Mouse (Mus musculus) frontal cortex, postnatal 14 days (tissue): ENCODE measurements around the gene Fam76b.
A peak's percentile ranks its signal among the peaks of the same experiment; 100 is the strongest.
"Not testable (repeated sequence)": the region's sequence is repeated elsewhere in the genome, so short reads cannot be mapped to it uniquely, and the experiment has no call there.

Source experiments
- DNase-seq, 2 experiments: peaks; one replicate each; pipeline ENCODE4 v3.0.0; 2022; ENCODE audit warnings: low spot score in 2 of 2

Fam76b gene

DNA sequence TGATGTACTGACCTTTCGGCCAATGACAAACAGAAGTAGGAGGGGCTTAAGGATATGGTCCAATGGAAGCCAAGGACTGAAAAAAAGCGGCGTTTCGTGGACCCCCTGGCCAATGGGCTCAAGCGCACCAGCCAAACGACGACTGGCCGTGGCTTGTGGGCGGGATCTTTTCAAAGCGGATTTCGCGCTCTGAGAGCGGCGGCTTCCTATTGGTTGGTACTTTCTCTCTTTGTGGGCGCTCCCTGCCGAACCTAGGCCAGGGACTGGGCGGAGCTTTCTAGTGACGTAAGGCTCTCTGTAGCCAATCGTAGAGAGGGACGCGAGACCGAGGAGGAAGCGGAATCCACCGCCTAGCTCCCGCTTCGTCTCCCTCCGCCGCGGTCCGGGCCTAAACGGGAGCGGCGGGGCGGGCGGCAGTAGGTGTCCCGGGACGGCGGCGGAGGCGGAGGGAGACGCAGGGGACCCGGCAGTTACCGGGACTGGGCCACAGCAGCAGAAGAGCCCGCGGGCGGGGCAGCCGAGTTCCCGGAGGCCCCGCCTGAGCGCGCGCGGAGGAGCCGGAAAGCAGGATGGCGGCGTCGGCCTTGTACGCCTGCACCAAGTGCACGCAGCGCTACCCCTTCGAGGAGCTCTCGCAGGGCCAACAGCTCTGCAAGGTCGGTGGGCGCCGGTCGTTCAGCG, at the start of gene Fam76b:
Gene Fam76b, plus strand, starts transcription at position 311 of the 681 bp plus-strand sequence.
- DNase-seq = peak; percentile 100

DNA sequence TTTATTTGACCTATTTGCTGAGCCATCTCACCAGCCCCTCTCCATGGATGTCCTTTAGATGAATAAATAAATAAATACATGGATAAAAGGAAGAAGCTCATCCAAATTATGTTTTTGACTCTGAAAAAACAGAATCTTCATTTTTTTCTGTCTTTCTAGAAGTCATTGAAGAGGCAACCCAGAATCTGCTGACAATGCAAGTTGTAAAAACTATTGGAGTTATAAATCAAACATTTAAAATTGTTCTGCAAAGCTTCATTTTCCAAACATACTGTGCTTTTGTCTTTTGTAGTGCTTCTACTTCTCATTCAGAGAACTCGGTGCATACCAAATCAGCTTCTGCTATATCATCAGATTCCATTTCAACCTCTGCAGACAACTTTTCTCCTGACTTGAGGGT, 45.5 kb upstream of the Fam76b start:
- DNase-seq = no peak

DNA sequence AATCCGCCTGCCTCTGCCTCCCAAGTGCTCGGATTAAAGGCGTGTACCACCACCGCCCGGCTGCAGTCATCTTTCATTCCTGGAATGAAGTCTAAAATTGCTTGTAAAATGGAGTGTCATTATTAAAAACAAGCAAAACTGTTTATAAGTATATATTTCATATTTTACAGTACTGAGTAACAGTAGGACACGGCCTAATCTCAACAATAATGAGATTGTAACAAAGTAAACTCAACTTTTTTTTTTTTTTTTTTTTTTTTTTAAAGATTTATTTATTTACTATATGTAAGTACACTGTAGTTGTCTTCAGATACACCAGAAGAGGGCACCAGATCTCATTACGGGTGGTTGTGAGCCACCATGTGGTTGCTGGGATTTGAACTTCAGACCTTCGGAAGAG, 36.7 kb upstream of the Fam76b start:
- not testable (repeated sequence) for DNase-seq

DNA sequence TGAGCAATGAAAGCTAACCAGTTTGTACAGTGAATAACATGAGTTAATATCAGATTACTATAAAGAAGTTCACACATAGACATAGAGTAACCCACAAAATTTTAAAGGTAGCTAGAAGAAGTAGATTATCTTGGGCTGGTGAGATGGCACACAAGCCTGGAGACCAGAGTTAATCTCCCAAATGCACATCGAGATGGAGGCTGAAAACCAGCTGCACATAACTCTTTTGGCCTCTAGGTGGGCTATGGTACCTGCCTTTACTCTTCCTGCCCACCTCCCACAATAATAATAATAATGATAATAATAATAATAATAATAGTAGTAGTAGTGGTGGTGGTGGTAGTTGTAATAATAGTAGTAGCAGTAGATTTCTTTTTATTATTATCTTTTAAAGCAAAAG, 33.2 kb upstream of the Fam76b start:
- DNase-seq = no peak

DNA sequence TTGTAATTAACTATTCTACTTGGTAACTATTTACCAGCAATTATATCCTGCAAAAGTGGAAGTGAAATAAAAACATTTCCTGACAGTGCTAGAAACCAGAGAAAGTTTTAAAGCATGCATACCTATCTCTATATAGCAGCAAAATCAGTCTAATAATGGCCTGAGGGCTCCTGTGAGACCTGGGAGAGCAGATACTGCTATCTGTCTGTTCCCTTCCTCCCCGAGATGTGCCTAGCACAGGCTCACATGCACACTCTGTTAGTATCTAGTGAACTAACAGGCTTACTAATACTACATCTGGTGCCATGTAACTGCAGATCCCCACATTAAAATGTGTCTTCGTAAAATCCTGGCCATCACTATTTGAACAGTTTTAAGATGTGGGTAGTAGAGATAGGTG, 32.8 kb upstream of the Fam76b start:
- DNase-seq = no peak

DNA sequence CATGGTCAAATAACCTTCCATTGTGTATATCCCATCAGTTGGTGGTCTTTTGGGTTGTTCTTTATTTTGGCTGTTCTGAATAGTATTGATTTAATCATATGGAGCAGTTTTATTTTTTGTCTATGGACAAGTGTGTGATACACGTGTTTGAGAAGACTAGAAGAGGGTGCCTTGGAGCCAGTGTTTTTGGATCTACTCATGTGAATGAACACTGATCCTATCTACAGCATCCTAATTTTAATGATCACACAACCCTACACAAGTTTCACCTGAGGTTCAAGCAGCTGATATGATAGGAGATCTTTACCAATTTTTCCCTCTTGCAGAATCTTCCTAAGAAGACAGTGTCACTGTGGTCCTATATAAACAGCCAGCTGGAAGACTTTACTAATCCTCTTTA, 23.0 kb upstream of the Fam76b start:
- DNase-seq = no peak

DNA sequence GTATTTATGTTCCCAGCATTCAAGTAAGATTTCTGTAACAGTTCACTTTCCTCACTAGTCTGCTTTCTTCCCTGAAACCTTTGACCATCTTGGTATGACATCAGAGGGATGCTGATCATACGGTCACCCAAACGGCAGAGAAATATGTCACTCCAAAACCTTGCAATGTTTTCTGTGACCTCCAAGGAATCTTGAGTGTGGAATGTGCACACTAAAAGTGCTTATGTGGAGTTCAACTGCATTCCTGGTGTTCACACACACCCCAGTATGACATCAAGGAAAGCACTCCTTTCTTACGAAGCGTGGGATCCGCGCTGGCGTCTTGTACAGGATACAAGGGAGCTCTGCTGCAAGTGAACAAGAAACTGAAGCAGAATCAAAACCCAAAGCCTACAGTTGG, 20.7 kb upstream of the Fam76b start:
- DNase-seq = no peak

DNA sequence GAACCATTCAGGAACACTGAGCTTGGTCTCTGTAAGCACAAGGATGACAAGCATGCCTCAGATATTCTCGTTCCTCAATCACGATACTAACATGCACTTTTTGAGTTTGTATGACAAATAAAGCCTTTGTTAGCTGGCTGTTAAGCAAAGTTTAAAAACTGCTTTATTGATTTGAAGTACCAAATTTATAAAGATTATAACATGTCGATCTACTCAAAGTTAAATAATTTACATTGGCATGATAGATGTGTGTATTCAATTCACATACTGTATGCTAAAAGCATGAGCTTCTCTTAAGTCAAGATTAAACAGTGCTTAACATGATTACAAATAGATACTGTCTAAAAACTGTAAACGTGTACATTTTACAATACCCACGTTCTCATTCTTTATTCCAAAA, 19.9 kb upstream of the Fam76b start:
- no peak for DNase-seq

DNA sequence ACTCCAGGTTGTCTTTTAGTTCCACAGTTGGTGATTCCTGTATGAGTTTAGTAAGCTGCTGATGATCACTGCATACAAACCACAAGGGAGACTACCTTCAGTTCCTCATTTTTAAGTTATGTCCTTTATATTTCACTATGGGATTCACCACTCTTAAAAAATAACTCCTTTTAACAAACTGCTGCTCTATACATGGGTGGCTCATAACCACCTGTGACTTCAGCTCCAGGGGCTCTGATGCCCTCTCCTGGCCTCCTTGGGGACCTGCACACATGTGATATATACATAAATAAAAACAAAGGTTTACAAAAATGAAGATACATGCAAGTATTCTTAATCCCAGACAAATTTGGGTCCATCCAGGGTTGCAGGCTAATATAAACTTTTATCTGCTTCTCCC, 17.6 kb upstream of the Fam76b start:
- DNase-seq = no peak

DNA sequence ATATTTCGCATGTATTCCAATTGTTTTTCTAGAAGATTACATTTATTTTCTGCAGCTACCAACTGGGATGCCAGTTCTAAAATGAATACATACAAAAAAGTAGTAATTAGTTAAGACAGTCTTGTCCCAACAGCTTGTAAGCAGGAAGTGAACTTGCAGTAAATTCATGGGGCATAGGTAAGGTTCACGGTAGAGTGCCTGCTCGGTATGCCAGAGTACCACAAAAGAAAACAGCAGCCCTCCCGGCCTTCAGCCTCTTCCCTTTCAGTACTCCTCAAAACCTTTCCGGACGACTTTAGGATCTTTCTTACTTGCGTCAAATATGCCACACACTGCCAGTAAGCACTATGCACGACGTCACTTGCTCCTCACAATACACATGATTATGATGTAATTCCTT, 9.1 kb upstream of the Fam76b start:
- DNase-seq = no peak

DNA sequence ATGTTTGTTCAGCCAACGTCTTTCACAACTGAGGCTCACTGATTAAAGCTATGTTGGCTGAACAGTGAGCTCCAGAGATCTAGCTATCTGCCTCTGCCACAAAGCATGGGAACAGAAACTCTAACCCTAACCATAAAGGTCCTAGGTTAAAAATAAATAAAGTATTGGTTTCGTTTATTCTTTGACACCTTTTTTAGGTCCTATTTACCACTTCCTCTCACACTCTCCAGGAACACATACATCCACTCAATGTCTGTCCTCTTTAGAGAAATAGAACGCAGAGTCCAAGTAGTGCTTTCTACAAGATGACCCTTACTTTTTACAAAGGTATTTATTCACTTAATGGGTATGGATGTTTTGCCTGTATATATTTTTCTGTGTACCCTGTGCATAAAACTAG, 6.7 kb upstream of the Fam76b start:
- DNase-seq = no peak

DNA sequence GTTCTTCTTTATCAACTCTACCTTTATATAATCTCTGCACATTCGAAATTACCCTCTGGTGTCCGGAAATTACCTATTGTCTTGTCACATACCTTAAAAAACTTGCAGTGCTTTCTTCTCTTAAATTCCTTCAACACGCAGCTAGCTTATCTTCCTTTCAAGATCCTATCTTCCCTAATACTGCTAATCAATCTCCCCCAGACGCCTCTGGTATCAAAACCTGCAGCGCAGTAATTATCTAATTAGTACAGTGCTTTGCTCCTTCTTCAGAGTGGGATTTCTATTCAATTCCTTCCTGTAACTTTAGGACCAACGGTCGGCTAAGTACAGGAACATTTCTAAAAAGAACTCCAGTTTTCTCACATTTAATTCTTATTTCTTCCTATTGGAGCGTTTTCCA, 1.6 kb upstream of the Fam76b start:
- no peak for DNase-seq

DNA sequence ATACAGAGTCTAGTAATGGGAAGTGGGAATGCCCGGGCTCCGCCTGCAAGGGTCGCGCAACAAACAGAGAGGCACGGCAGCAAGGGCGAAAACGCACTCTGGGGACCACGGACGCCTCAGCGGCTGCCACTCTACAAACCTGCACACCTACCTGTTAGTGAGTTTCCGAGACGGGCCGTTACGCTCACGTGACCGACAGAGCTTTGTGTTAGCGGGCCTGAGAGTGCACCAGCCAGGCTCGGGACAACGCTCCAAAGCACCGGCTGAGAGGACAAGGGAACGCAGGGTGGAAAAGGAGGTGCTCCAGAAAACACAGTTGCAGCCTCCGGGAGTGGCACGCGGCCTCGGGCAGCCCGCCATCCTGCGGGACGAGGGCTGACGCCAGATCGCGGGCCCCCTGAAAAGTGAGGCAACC, 1.1 kb upstream of the Fam76b start:
- peak in 1 of 2 experiments; percentile 61 for DNase-seq

DNA sequence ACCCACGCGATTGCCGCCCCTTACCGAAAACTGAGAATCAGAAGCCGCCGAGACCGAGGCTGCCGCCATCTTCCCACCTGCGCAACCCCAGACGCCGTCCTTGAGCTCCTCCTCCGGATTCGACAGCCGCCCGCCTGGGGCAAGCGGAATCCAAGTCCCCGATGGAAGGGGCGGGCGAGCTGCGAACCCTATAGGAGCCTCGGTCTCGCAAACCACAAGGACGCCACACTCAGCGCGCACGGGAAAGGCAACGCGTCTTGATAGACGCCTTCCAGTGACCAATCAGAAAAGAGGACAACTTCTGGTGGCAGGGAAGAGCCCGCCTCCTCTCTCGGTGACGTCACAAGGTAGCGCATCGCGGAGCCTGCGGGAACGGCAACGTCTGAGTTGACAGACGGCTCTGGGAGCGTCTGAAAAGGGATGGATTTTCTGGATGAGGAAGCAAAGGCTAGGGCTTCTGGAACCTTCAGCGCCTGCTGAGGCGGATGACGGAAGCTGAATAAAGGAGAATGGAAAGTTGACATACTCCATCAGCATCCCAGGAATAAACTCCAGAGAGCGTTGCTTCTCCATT, 597 bp upstream of the Fam76b start, which contains the start of gene Cep57:
Gene Cep57, minus strand, starts transcription at position 276 of the 574 bp plus-strand sequence.
- peak; percentile 96 to 97 for DNase-seq

DNA sequence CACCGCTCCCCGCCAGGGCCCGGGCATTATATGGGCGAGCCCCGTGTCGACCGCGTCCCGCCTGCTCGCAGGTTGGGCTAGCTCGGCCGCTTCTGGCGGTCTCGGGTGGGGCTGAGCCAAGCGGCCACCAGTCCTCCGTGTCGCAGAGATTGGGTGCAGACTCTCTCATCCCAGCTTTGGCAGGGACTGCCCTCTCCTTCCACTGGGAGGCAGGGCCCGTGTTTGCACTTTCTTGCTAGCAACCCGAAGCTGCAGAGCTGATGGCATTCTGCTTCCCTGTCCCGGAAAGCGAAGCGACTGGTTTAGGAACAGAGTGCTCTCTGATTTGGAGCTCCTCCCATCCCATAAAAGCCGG, 548 bp downstream of the Fam76b start:
- no peak for DNase-seq

DNA sequence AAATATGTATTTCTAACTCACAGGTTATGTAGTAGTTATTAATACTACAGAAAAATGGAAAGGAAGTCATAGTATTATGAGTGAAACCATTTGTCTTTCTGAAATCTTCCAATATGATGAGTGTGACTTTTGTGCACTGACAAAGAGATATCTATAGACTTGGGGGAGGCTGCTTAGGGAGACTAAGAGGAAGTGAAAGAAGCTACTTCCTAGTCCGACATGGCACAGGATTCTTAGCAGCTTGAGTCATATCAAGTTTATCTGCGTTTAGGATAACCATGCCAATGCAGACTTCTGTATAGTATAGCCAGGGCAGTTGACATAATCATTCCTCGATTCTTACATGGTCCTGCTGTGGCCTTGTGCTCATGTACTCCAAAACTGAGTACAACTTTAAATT, 7.7 kb downstream of the Fam76b start:
- no peak for DNase-seq

DNA sequence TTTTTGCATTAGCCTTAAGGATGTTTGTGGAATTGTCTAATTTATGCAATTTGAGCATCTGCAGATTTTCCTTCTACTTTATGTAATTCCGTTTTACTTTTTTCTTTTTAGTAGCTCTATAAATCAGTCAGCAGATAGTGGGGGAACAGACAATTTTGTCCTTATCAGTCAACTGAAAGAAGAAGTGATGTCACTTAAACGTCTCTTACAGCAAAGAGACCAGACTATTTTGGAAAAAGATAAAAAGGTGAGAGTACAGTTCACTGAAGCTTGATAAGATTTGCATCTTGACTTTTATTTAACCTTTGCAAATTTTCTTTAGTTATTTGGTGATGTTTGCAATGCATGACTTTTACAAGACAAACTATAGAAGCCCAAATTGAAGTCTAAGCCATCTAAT, 9.2 kb downstream of the Fam76b start:
- no peak for DNase-seq

DNA sequence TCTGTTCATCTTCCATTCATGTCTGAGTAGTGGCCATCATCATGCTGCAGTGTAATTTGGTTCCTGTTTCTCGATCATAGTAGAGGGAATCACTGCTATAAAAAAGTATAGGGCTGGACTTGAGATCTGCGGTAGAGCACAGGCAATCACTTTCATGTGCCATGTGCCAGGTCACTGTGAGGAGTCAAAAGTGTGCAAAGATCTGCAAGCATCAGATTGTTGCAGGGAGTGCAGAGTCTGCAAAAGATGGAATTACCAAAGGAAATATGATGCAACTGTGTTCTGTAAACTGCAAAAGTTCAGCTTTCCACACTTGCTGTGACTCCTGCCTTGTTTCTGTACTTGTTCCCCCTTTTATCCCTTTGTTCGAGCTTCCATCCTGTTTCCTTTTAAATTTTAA, 20.1 kb downstream of the Fam76b start:
- DNase-seq = no peak

DNA sequence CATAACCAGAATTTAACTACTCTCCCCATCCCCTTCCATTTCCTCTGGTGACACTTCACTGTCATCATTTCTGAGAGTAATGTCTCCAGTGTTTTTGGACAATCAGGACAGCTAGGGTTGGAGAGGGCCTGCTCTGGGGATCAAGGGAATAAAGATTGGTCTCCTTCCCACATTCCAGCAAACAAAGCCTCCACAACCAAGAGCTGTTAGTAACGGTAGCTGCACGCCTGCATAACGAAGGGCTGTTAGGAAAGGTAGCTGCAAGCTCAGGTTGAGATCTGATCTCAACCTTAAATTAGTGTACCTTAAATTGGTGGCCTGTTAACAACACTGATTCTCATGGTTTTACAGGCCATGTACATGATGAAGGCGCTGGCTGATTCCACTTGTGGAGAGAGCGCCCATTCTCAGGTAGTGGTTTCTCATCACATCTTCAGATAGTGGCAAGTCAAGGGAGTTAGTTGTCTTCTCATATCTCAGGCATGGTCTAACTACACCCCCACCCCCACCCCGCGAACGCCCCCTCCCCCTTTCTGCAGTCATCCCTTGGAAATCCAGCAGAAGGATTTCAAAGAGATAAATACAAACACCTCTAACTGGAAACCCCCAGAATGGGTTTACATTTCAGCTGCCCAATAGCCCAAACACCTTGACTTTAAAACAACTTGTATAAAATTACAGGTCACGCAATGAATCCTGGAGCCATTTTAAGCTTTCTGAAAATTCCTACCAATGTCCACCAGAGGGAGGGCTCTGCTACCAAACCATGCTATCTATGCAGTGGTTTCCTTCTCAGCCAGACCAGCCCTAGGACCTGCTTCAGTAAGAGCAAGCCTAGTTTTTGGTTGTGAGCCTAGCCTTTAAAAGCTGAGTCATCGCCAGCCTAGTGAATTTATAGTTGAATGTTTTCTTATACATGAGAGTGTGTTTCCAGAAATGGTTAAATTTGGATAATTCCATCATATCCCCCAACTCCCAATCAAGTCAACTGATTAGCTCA, 21.3 kb downstream of the Fam76b start:
- peak in 1 of 2 experiments; percentile 16 for DNase-seq

DNA sequence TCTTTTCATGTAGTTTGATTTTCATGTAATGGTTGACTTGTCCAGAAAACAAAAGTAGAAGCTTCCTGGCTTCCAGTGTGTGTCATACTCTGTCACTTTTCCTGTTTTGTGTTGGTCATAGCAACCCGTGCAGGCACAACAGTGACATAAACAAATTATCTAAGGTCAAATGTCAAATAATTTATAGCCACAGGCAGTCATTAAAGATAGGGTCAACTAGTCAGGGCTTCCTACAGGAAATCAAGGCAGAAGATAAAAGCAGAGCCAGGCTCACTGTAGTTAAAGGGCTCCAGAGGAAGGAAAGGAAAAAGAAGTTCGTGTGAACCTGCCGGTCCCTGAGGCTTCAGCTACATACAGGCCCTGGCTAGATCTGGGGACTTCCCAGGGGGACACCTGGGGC, 26.4 kb downstream of the Fam76b start:
- DNase-seq = no peak

DNA sequence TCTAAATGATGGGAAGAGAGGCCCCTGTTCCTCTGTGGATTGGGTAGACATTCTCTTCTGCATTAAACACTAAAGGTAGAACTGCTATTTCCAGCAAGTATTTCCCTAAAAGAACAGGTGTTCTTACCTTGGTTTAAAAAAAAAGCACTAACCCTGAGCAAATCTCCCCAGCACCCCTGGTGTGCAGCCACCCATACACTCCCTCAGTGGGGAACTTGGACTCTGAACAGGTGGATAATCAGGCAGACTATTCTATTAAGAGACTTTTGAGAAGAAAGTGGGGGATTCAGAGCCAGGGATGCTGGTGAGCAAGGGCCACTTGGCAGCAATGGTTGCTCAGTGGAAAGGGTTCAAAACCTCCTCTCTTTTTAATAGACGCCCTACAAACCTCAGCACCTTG, 28.7 kb downstream of the Fam76b start:
- no peak for DNase-seq

DNA sequence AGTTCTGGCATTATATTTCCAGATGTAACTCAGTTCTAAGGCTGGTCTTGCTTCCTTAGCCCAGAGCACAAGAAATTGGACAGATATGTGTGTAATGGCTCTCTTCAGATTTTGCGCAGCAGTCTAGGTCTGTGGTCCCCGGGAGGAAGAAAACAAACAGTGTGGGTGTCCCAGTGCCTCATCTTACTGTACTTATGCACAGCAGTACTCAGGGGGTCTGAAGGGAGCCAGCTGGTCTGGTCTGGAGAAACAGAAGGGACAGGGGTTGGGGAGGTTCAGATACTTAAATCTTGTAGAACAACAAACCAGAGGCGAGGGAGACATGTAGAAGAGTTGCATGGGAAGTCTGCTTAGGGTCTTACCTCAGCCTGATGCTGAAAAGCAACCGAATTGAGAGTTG, 29.3 kb downstream of the Fam76b start:
- DNase-seq = no peak

DNA sequence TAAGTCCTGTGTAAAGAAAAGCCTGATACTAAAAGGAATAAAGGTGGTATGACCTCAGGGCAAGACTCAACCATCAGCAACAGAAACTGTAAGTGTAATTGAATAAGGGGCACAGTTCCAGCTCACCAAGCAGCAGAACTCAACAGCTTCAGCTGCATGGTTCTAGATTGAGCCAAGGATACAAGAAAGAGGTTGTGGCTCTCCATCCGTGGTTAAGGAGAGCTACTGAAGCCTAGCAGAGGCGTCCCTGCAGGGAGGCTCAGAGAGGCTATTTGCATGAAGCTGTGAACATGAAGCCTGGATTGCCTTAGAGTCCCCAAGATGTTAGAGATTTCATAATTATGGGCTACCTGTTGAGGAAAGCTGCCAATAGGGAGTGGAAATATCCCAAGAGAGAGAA, 40.1 kb downstream of the Fam76b start:
- no peak for DNase-seq
